Mouse (Mus musculus): Measurements from ENCODE around the gene Igfbpl1. TPM values are rescaled to one million over a fixed set of nuclear protein-coding genes. Genes with fewer than 3 reads are reported as not detected.
A peak's percentile ranks its signal among the peaks of the same experiment; 100 is the strongest.

The Igfbpl1 gene
- polyA plus RNA-seq, 1 experiment: 0.25 TPM

- Histone ChIP-seq H3K27me3 (ENCODE audit: control insufficient read depth, insufficient read depth, low read length) (no peaks in the 10 kb centered on the region), H3K4me1 (ENCODE audit: control insufficient read depth, insufficient read depth, low read length) (no peaks in the 10 kb centered on the region; the same call in 1 of the 2 replicates), H3K4me3 (ENCODE audit: control insufficient read depth, low read depth, low read length) (no peak overlapping the region), H3K36me3 (ENCODE audit: control insufficient read depth, insufficient read depth, low read length) (no peaks in the 10 kb centered on the region), H3K27ac (ENCODE audit: control insufficient read depth, insufficient read depth, low read depth, low read length) (no peak overlapping the region)
- no peak for TF ChIP-seq POLR2A (IDR thresholded peaks at IDR 0.05; ENCODE audit: control insufficient read depth, low read depth, low read length)
- no peak for TF ChIP-seq CTCF (IDR thresholded peaks at IDR 0.05; ENCODE audit: control insufficient read depth, insufficient read depth, insufficient replicate concordance, low read depth, low read length)
Measured at GRCm38 (mm10) chr4:45788446-45789081, 38.2 kb downstream of the Igfbpl1 start.

GRCm38 (mm10) chr4:45786674-45787073, 40.0 kb downstream of the Igfbpl1 start:
- H3K36me3 ChIP-seq (ENCODE audit: control insufficient read depth, insufficient read depth, low read length): no peaks in the 10 kb centered on the region
- no peak overlapping the region for H3K4me3 ChIP-seq (ENCODE audit: control insufficient read depth, low read depth, low read length)
- no peaks in the 10 kb centered on the region for H3K27me3 ChIP-seq (ENCODE audit: control insufficient read depth, insufficient read depth, low read length)
- TF ChIP-seq CTCF (IDR thresholded peaks at IDR 0.05; ENCODE audit: control insufficient read depth, insufficient read depth, insufficient replicate concordance, low read depth, low read length): no peak
- no peak for TF ChIP-seq POLR2A (IDR thresholded peaks at IDR 0.05; ENCODE audit: control insufficient read depth, low read depth, low read length)
- H3K4me1 ChIP-seq (ENCODE audit: control insufficient read depth, insufficient read depth, low read length): no peaks in the 10 kb centered on the region; the same call in 1 of the 2 replicates
- no peak overlapping the region for H3K27ac ChIP-seq (ENCODE audit: control insufficient read depth, insufficient read depth, low read depth, low read length)

GRCm38 (mm10) chr4:45785959-45786358, 40.8 kb downstream of the Igfbpl1 start:
- TF ChIP-seq CTCF (IDR thresholded peaks at IDR 0.05; ENCODE audit: control insufficient read depth, insufficient read depth, insufficient replicate concordance, low read depth, low read length): no peak
- no peak for TF ChIP-seq POLR2A (IDR thresholded peaks at IDR 0.05; ENCODE audit: control insufficient read depth, low read depth, low read length)
- Histone ChIP-seq H3K36me3 (ENCODE audit: control insufficient read depth, insufficient read depth, low read length) (no peaks in the 10 kb centered on the region), H3K27me3 (ENCODE audit: control insufficient read depth, insufficient read depth, low read length) (no peaks in the 10 kb centered on the region), H3K27ac (ENCODE audit: control insufficient read depth, insufficient read depth, low read depth, low read length) (no peak overlapping the region), H3K4me3 (ENCODE audit: control insufficient read depth, low read depth, low read length) (no peak overlapping the region), H3K4me1 (ENCODE audit: control insufficient read depth, insufficient read depth, low read length) (no peaks in the 10 kb centered on the region; the same call in 1 of the 2 replicates)

- no peak overlapping the region for H3K27ac ChIP-seq (ENCODE audit: control insufficient read depth, insufficient read depth, low read depth, low read length)
- no peaks in the 10 kb centered on the region; the same call in 1 of the 2 replicates for H3K4me1 ChIP-seq (ENCODE audit: control insufficient read depth, insufficient read depth, low read length)
- H3K36me3 ChIP-seq (ENCODE audit: control insufficient read depth, insufficient read depth, low read length): no peaks in the 10 kb centered on the region
- H3K27me3 ChIP-seq (ENCODE audit: control insufficient read depth, insufficient read depth, low read length): no peaks in the 10 kb centered on the region
- TF ChIP-seq CTCF (IDR thresholded peaks at IDR 0.05; ENCODE audit: control insufficient read depth, insufficient read depth, insufficient replicate concordance, low read depth, low read length): no peak
- TF ChIP-seq POLR2A (IDR thresholded peaks at IDR 0.05; ENCODE audit: control insufficient read depth, low read depth, low read length): no peak
- H3K4me3 ChIP-seq (ENCODE audit: control insufficient read depth, low read depth, low read length): no peak overlapping the region
Measured at GRCm38 (mm10) chr4:45783671-45784070, 43.1 kb downstream of the Igfbpl1 start.

- no peak overlapping the region for H3K27ac ChIP-seq (ENCODE audit: control insufficient read depth, insufficient read depth, low read depth, low read length)
- no peaks in the 10 kb centered on the region for H3K27me3 ChIP-seq (ENCODE audit: control insufficient read depth, insufficient read depth, low read length)
- no peaks in the 10 kb centered on the region for H3K36me3 ChIP-seq (ENCODE audit: control insufficient read depth, insufficient read depth, low read length)
- no peak overlapping the region for H3K4me3 ChIP-seq (ENCODE audit: control insufficient read depth, low read depth, low read length)
- TF ChIP-seq POLR2A (IDR thresholded peaks at IDR 0.05; ENCODE audit: control insufficient read depth, low read depth, low read length): no peak
- peak; percentile 40; the same call in 1 of the 2 replicates for TF ChIP-seq CTCF (IDR thresholded peaks at IDR 0.05; ENCODE audit: control insufficient read depth, insufficient read depth, insufficient replicate concordance, low read depth, low read length)
- H3K4me1 ChIP-seq (ENCODE audit: control insufficient read depth, insufficient read depth, low read length): no peaks in the 10 kb centered on the region
Measured at GRCm38 (mm10) chr4:45771619-45772018, 55.1 kb downstream of the Igfbpl1 start.

- no peak for TF ChIP-seq CTCF (IDR thresholded peaks at IDR 0.05; ENCODE audit: control insufficient read depth, insufficient read depth, insufficient replicate concordance, low read depth, low read length)
- TF ChIP-seq POLR2A (IDR thresholded peaks at IDR 0.05; ENCODE audit: control insufficient read depth, low read depth, low read length): no peak
- Histone ChIP-seq H3K27me3 (ENCODE audit: control insufficient read depth, insufficient read depth, low read length) (no peaks in the 10 kb centered on the region), H3K36me3 (ENCODE audit: control insufficient read depth, insufficient read depth, low read length) (no peaks in the 10 kb centered on the region), H3K4me3 (ENCODE audit: control insufficient read depth, low read depth, low read length) (no peak overlapping the region), H3K4me1 (ENCODE audit: control insufficient read depth, insufficient read depth, low read length) (no peaks in the 10 kb centered on the region), H3K27ac (ENCODE audit: control insufficient read depth, insufficient read depth, low read depth, low read length) (no peak overlapping the region)
Measured at GRCm38 (mm10) chr4:45771173-45771572, 55.5 kb downstream of the Igfbpl1 start.

- Histone ChIP-seq H3K4me1 (ENCODE audit: control insufficient read depth, insufficient read depth, low read length) (no peaks in the 10 kb centered on the region), H3K36me3 (ENCODE audit: control insufficient read depth, insufficient read depth, low read length) (no peaks in the 10 kb centered on the region), H3K4me3 (ENCODE audit: control insufficient read depth, low read depth, low read length) (no peak overlapping the region), H3K27me3 (ENCODE audit: control insufficient read depth, insufficient read depth, low read length) (no peaks in the 10 kb centered on the region), H3K27ac (ENCODE audit: control insufficient read depth, insufficient read depth, low read depth, low read length) (no peak overlapping the region)
- TF ChIP-seq POLR2A (IDR thresholded peaks at IDR 0.05; ENCODE audit: control insufficient read depth, low read depth, low read length) (no peak), CTCF (IDR thresholded peaks at IDR 0.05; ENCODE audit: control insufficient read depth, insufficient read depth, insufficient replicate concordance, low read depth, low read length) (no peak)
Measured at GRCm38 (mm10) chr4:45770638-45771033, 56.1 kb downstream of the Igfbpl1 start.

Data from testis, adult 2 months (tissue).